Mouse (Mus musculus) forebrain, embryonic 11.5 days (tissue): ENCODE measurements at regions not wholly inside any gene's neighbourhood (a gene's known extent, or its start where the extent isn't known, plus 50 kb on each side); places are given as distances from the start of the nearest gene placed in this dataset.
A peak's percentile ranks its signal among the peaks of the same experiment; 100 is the strongest.

ENCODE experiments used
- ATAC-seq: fragments of 200-750 bp; cut with Nextera tagmentation; replicated peaks from 2 replicates; pipeline ENCODE4 v1.8.0; 2017; ENCODE audit warnings: moderate TSS enrichment; ENCODE audit not compliant: low FRiP score
- DNase-seq: peaks from one replicate; pipeline ENCODE4 v3.0.0-alpha.2; 2017; ENCODE audit warnings: low spot score
- H3K27ac ChIP-seq: fragments of 300-500 bp; sonication (generic); 2 replicates; pipeline ENCODE4 v1.5.1; 2014; ENCODE audit warnings: low read depth, low read length
- H3K27me3 ChIP-seq: fragments of 300-500 bp; sonication (generic); 2 replicates; pipeline ENCODE4 v1.6.1; 2014; ENCODE audit warnings: mild to moderate bottlenecking, low read length, mixed read lengths; ENCODE audit not compliant: control insufficient read depth, insufficient read depth
- H3K36me3 ChIP-seq: fragments of 300-500 bp; sonication (generic); 2 replicates; pipeline ENCODE4 v1.6.1; 2014; ENCODE audit warnings: mild to moderate bottlenecking, low read length, moderate library complexity, mixed read lengths; ENCODE audit not compliant: control insufficient read depth, insufficient read depth
- H3K4me1 ChIP-seq: fragments of 300-500 bp; sonication (generic); replicated peaks from 2 replicates; pipeline ENCODE4 v1.6.1; 2014; ENCODE audit warnings: low read length, mixed read lengths; ENCODE audit not compliant: control insufficient read depth, insufficient read depth
- H3K4me2 ChIP-seq: fragments of 300-500 bp; sonication (generic); 2 replicates; pipeline ENCODE4 v1.6.1; 2014; ENCODE audit warnings: low read depth, mild to moderate bottlenecking, low read length, moderate library complexity, mixed read lengths; ENCODE audit not compliant: severe bottlenecking
- H3K4me3 ChIP-seq: fragments of 300-500 bp; sonication (generic); 2 replicates; pipeline ENCODE4 v1.5.1; 2014; ENCODE audit warnings: low read depth, low read length
- H3K9ac ChIP-seq: fragments of 300-500 bp; sonication (generic); 2 replicates; pipeline ENCODE4 v1.6.1; 2014; ENCODE audit warnings: low read length
- H3K9me3 ChIP-seq: fragments of 300-500 bp; sonication (generic); 2 replicates; pipeline ENCODE4 v1.6.1; 2016; ENCODE audit warnings: low read length, mixed read lengths; ENCODE audit not compliant: control insufficient read depth
- WGBS: fragments of 180-500 bp; shearing (Covaris S2); extraction: QIAGEN DNeasy Blood & Tissue Kit; methylation state at CpG from one replicate; pipeline ENCODE4 v1.1.7; 2014; 5-methylcytosine and 5-hydroxymethylcytosine counted together

- peak; percentile 19; the same call in 1 of the 2 replicates for ATAC-seq
- WGBS: 73% methylated on average over 13 of the region's 13 CpGs
- no peak for DNase-seq
Measured at GRCm38 (mm10) chr5:54178966-54179547, 180.8 kb downstream of the Stim2 start.

DNA sequence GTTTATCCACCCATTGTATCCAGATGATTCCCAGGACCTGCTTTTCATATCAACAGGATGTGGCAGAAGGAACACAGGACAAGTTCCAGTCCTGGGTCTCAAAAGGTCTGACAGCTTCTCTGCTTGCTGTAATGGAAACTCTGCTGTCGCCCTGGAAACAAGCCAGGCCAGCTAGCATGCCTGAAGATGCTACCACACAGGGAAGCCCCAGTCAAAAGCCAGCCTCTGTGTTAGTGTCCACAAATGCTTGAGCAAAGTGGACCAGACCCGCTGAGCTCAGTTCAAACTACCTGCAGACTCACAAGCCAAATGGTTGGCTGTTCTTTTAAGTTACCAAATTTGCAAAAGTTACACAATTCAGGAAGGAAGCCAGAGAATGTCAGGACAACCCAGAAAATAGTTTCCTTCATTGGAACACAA, 181.9 kb downstream of the Stim2 start:
- H3K4me2 ChIP-seq: no peak overlapping the region
- no peak for ATAC-seq
- H3K4me1 ChIP-seq: no peaks in the 10 kb centered on the region; the same call in 1 of the 2 replicates
- 43% methylated on average over 2 of the region's 2 CpGs for WGBS
- no peaks in the 10 kb centered on the region for H3K27me3 ChIP-seq
- H3K36me3 ChIP-seq: no peaks in the 10 kb centered on the region
- DNase-seq: no peak
- H3K27ac ChIP-seq: no peak overlapping the region
- H3K9ac ChIP-seq: no peak overlapping the region
- no peak overlapping the region for H3K4me3 ChIP-seq
- no peaks in the 10 kb centered on the region for H3K9me3 ChIP-seq

More at GRCm38 (mm10) chr5:54178966-54179547, 180.8 kb downstream of the Stim2 start:
- Histone ChIP-seq H3K4me1 (no peaks in the 10 kb centered on the region; the same call in 1 of the 2 replicates), H3K9me3 (no peaks in the 10 kb centered on the region), H3K36me3 (no peaks in the 10 kb centered on the region), H3K4me3 (no peak overlapping the region), H3K9ac (no peak overlapping the region), H3K27ac (no peak overlapping the region), H3K27me3 (no peaks in the 10 kb centered on the region), H3K4me2 (no peak overlapping the region)

DNA sequence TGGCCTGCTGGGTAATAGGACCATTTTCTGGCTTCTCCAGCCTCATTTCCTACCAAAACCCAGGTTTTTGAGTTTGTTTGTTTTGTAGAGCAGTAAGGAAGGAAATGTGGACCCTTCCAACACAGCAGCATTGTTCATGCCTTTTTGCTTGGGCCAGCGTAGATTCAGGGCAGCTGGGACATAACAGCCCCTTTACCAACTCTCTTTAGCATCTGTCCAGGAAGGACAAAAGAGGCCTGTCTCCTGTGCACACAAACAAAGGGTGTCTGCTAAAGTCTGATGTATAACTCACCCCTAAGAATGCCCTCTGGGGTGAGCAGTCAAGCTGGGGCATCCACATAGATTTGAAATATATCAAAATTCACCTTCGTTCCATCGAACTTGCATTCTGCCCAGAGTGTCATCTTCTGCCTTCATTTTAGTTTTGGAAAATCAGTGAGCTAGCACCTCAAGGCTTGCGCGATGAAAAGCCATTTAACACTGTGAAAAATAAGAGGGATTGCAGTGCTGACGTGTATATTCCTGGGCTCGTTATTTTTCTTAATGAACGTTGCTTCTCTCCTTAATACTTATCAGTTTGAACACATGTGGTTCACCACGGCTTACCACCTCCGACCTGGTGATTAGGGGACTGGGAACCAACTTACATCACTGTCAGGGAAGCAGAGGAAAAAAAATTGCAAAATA, 182.5 kb downstream of the Stim2 start:
- WGBS: 44% methylated on average over 10 of the region's 10 CpGs
- DNase-seq: no peak
- Histone ChIP-seq H3K4me3 (no peak overlapping the region), H3K9ac (no peak overlapping the region), H3K36me3 (no peaks in the 10 kb centered on the region), H3K4me2 (peak overlapping the region; percentile 40), H3K4me1 (no peaks in the 10 kb centered on the region; the same call in 1 of the 2 replicates), H3K27ac (no peak overlapping the region), H3K27me3 (no peaks in the 10 kb centered on the region), H3K9me3 (no peaks in the 10 kb centered on the region)
- peak; percentile 37 for ATAC-seq

- Histone ChIP-seq H3K4me3 (no peak overlapping the region), H3K27me3 (no peaks in the 10 kb centered on the region), H3K9ac (no peak overlapping the region), H3K9me3 (no peaks in the 10 kb centered on the region), H3K4me2 (peak overlapping the region; percentile 40), H3K36me3 (no peaks in the 10 kb centered on the region), H3K4me1 (no peaks in the 10 kb centered on the region; the same call in 1 of the 2 replicates), H3K27ac (no peak overlapping the region)
- 21% methylated on average over 13 of the region's 13 CpGs for WGBS
- ATAC-seq: peak; percentile 63
- DNase-seq: no peak
Measured at GRCm38 (mm10) chr5:54181327-54181863, 183.1 kb downstream of the Stim2 start.

GRCm38 (mm10) chr5:54182754-54183153, 184.5 kb downstream of the Stim2 start:
- Histone ChIP-seq H3K4me1 (no peaks in the 10 kb centered on the region; the same call in 1 of the 2 replicates), H3K9me3 (no peaks in the 10 kb centered on the region)
- 86% methylated on average over 4 of the region's 4 CpGs for WGBS

GRCm38 (mm10) chr5:54185662-54186061, 187.4 kb downstream of the Stim2 start:
- ATAC-seq: no peak
- 60% methylated on average over 4 of the region's 4 CpGs for WGBS

More at GRCm38 (mm10) chr5:54182754-54183153, 184.5 kb downstream of the Stim2 start:
- H3K27me3 ChIP-seq: no peaks in the 10 kb centered on the region
- DNase-seq: no peak
- H3K36me3 ChIP-seq: no peaks in the 10 kb centered on the region
- H3K4me3 ChIP-seq: no peak overlapping the region
- H3K27ac ChIP-seq: no peak overlapping the region
- H3K4me2 ChIP-seq: no peak overlapping the region
- H3K9ac ChIP-seq: no peak overlapping the region
- ATAC-seq: no peak

GRCm38 (mm10) chr5:54186076-54186676, 187.9 kb downstream of the Stim2 start:
- Histone ChIP-seq H3K4me1 (no peaks in the 10 kb centered on the region), H3K27ac (no peak overlapping the region), H3K4me3 (no peak overlapping the region), H3K9ac (no peak overlapping the region), H3K4me2 (no peak overlapping the region), H3K36me3 (no peaks in the 10 kb centered on the region), H3K27me3 (no peaks in the 10 kb centered on the region), H3K9me3 (no peaks in the 10 kb centered on the region)
- ATAC-seq (no peak), DNase-seq (no peak)
- WGBS: 86% methylated on average over 11 of the region's 11 CpGs

More at GRCm38 (mm10) chr5:54185662-54186061, 187.4 kb downstream of the Stim2 start:
- no peaks in the 10 kb centered on the region for H3K36me3 ChIP-seq
- no peak overlapping the region for H3K27ac ChIP-seq
- H3K27me3 ChIP-seq: no peaks in the 10 kb centered on the region
- DNase-seq: no peak
- no peak overlapping the region for H3K9ac ChIP-seq
- no peak overlapping the region for H3K4me3 ChIP-seq
- H3K9me3 ChIP-seq: no peaks in the 10 kb centered on the region
- H3K4me2 ChIP-seq: no peak overlapping the region
- no peaks in the 10 kb centered on the region; the same call in 1 of the 2 replicates for H3K4me1 ChIP-seq

GRCm38 (mm10) chr5:54191688-54192087, 193.4 kb downstream of the Stim2 start:
- H3K4me1 ChIP-seq: no peaks in the 10 kb centered on the region
- no peaks in the 10 kb centered on the region for H3K9me3 ChIP-seq
- DNase-seq (no peak), ATAC-seq (no peak)
- WGBS: 90% methylated on average over 4 of the region's 4 CpGs
- H3K4me2 ChIP-seq: no peak overlapping the region
- no peaks in the 10 kb centered on the region for H3K36me3 ChIP-seq
- no peak overlapping the region for H3K4me3 ChIP-seq
- H3K27ac ChIP-seq: no peak overlapping the region
- no peaks in the 10 kb centered on the region for H3K27me3 ChIP-seq
- H3K9ac ChIP-seq: no peak overlapping the region
